Mouse (Mus musculus) embryonic fibroblast, embryonic 13.5 days (primary cell): ENCODE results near the gene Lamc3. TPM values are rescaled to one million over a fixed set of nuclear protein-coding genes. Genes with fewer than 3 reads are reported as not detected.

Experiments
- H3K27ac ChIP-seq: 2 replicates; pipeline ENCODE4 v1.5.1; 2012; ENCODE audit warnings: low read length, control low read depth, inconsistent platforms; ENCODE audit not compliant: insufficient read depth
- H3K4me1 ChIP-seq: 2 replicates; pipeline ENCODE4 v1.6.1; 2011; ENCODE audit warnings: low read length; ENCODE audit not compliant: control insufficient read depth, insufficient read depth
- H3K4me3 ChIP-seq: 2 replicates; pipeline ENCODE4 v1.5.1; 2011; ENCODE audit warnings: mild to moderate bottlenecking, control low read depth, low read length; ENCODE audit not compliant: insufficient read depth
- CTCF ChIP-seq: IDR thresholded peaks from 2 replicates; pipeline ENCODE4 v1.5.1; 2011; ENCODE audit warnings: mild to moderate bottlenecking, control low read depth, low read length, moderate library complexity, borderline replicate concordance; ENCODE audit not compliant: insufficient read depth
- POLR2A ChIP-seq: IDR thresholded peaks from 2 replicates; pipeline ENCODE4 v1.6.1; 2011; ENCODE audit warnings: low read depth, mild to moderate bottlenecking, control low read depth, low read length, moderate library complexity
- polyA plus RNA-seq: library from polyadenylated mRNA; stranded (reverse); fragments of >200 nt; gene quantifications from 2 replicates; pipeline ENCODE4 v1.2.4, GENCODE M21; 2011; ENCODE audit warnings: low read depth; ENCODE audit not compliant: missing spikeins, insufficient read length

The Lamc3 gene
- polyA plus RNA-seq: 0.09 and 0.37 TPM in 2 replicates

DNA sequence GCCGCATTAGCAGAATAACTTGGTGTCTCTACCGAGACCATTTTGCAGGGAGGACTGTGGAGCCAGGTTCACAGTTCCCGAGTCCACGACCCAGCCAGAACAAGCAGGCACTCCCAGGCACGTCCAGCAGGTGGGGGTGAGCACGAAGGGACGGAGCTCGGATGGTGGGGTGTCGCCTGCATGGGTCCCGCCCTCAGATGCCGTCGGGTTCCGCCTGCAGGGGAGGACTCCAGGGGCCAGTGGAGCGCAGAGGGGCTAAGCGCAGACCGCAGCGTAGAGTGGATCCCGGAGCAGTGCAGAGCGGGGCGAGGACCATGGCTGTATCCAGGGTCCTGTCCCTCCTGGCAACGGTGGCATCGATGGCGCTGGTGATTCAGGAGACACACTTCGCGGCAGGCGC, at the start of gene Lamc3:
Lamc3 (plus strand) TSS at position 262 of the 400 bp plus-strand sequence.
- Histone ChIP-seq H3K27ac (no peak within 1 kb of the TSS), H3K4me1 (no peaks in the 10 kb centered on the region), H3K4me3 (no peak within 1 kb of the TSS)
- peak; percentile 82; the same call in 1 of the 2 replicates for TF ChIP-seq CTCF
- no peak for TF ChIP-seq POLR2A

DNA sequence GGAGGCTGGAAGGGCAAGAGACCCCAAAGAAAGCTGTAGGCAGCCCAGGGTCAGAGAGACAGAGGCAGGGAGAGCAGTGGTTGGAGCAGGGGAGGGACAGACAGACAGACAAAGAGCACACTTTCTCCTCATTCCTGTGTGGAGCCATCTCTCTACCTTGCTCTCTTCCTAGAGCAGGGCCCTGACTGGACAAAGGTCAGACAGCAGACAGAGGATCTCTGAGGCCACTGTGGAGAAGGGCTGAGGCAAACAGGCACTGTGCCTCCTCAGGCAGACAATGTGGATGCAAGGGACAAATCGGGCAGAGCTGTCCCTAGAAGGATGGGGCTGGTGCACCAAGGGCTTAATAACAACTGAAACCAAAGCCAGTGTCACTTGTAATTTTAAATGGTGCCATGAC, 48.2 kb upstream of the Lamc3 start:
- Histone ChIP-seq H3K27ac (no peak overlapping the region), H3K4me3 (no peak overlapping the region), H3K4me1 (no peaks in the 10 kb centered on the region)
- TF ChIP-seq CTCF (no peak), POLR2A (no peak)

DNA sequence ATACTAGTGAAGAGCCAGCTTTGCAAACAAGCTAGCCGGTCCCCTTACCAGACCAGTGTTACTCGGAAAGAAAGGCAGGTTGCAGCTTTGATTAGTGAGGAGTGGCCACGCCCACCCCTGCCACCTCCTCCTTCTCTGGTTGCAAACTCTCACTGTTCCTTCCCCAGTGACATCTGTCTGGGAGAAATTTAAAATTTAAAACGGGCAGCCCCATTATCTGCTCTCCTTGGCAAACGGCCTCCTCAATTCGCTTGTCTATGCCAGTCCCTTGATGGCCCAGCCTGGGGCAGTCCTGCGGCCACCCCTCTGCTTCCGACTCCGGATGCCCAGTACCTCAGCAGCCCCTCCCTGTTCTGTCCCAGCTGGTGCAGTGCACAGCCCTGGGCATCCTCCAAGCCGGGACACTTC, 42.4 kb upstream of the Lamc3 start:
- no peak for TF ChIP-seq POLR2A
- TF ChIP-seq CTCF: no peak
- H3K27ac ChIP-seq: no peak overlapping the region
- H3K4me3 ChIP-seq: no peak overlapping the region
- H3K4me1 ChIP-seq: no peaks in the 10 kb centered on the region

DNA sequence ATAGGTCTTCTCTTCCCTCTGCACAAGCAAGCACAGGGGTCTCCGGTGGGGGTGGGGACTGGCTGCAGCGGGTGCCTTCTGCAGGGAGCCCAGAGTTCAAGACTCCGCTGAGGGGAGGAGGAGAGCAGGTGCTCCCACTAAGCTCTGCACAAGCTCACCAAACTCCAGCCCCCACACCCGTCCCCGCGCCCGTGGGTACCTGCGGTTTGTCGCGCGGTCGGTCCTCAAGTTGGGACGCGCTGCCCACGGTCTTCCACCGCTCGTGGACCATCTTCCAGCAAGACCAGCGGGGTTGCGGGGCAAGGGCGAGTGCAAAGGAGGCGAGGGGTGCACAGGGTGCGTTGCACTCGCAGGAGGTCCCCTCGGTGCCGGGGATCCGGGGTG, 41.6 kb upstream of the Lamc3 start:
- Histone ChIP-seq H3K4me3 (peak overlapping the region; percentile 34; the same call in 1 of the 2 replicates), H3K27ac (no peak overlapping the region), H3K4me1 (no peaks in the 10 kb centered on the region)
- TF ChIP-seq POLR2A (no peak), CTCF (no peak)

DNA sequence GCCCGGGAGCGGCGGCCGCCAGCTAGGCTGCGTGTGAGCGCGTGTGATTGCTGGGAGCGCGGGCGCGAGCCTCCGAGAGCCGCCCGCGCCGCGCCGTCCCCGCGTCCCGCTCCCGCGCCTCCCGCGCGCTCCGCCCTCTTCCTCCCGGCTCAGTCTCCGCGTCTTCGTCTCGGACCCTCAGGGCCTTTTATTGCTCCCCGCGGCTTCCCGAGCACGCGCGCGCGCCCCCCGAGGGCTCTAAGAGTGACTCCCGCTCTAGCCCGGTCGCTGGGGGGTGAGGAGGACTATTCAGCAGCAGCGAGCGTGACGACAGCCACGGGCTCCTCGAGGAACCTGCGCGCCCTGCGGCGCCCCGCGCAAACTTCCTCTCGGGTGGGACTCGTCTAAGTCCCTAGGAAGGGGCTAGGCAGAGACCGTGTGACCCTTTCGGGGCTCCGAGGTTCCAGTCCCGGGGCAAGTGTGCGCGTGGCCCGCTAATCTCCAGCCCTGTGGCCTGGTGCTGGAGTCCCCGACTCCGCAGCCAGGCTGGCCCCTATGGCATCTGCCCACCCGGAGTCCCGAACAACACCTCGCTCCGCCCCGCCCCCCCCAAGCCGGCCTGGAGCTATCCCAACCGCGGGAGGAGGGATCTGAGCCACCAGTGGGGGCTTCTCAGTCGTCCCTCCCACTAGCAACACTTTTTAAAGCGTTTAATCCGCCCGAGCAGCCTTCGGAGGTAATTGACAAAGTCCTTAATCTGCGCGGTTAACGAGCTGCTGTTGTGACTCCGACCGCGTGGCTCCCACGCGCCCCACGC, 41.0 kb upstream of the Lamc3 start, which contains the start of gene Fibcd1:
Fibcd1 (minus strand) TSS at position 110 of the 796 bp plus-strand sequence.
- Histone ChIP-seq H3K4me3 (peak within 1 kb of the TSS; percentile 34), H3K27ac (no peak within 1 kb of the TSS), H3K4me1 (no peaks in the 10 kb centered on the region)
- no peak for TF ChIP-seq POLR2A
- TF ChIP-seq CTCF: no peak

DNA sequence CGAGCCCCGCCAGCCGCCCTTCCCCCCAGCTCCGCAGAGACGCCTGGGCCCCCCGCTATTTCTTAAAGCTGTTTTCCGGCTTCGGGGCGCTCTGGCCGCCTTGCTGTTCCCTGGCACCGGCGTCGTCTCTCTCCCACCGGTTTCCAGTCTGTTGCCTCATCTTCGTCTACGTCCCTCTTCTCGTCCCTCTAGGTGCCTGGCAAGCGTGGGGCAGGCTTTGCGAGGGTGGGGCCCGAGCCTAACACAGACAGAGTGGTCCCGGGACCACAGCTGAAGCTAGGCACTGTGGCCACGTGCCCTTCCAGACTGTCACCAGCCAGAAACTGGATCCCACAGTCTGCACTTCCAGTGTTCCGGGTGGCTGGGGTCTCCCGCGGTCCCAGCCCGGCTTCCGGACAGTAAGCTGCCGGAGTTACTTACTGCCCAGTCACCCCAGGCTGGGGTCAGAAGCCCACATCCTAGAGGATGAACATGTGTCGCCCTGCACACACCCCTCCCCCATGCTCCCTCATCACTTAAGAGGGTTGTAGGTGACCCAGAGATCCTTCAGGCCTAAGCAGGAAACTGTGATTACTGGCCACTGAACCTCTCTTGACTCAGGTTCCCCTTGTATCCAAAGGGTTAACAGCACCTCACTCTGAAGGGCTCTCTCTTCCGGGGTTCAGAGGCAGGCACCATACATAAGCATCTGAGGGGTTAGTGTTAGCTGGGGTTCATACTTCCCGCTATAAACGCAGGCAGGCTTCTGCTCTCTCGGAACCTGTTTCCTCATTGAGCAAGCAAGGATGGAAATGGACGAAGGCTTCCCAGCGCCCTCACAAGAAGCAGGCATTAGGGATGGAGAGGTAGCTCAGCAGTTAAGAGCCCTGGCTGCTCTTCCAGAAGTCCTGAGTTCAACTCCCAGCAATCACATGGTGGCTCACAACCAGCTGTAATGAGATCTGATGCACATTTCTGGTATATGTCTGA, 40.1 kb upstream of the Lamc3 start:
- TF ChIP-seq POLR2A: no peak
- TF ChIP-seq CTCF: no peak
- Histone ChIP-seq H3K4me1 (no peaks in the 10 kb centered on the region), H3K4me3 (no peak overlapping the region), H3K27ac (no peak overlapping the region)

DNA sequence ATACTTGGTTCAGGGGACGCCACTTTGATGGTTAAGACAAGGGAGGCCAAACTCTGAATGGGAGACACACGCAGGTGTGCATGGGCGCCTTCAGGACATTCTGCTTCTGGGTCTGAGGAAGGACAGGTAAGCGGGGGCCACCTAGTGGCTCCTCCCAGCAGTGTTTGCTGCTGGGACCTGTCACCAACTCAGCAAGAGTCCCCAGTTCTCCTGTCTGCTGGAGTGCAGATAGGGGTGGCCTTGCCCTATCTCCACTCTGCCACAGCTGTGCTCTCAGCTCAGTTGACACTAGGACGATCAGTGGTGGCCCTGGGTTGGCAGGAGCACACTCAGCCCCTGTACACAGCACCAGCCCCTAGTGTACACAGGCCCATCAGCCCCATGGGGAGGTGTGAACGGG, 39.2 kb upstream of the Lamc3 start:
- TF ChIP-seq CTCF (0 out of 2 replicates have a peak, but pooled peaks have one; percentile 18), POLR2A (no peak)
- no peaks in the 10 kb centered on the region for H3K4me1 ChIP-seq
- H3K4me3 ChIP-seq: no peak overlapping the region
- no peak overlapping the region for H3K27ac ChIP-seq

DNA sequence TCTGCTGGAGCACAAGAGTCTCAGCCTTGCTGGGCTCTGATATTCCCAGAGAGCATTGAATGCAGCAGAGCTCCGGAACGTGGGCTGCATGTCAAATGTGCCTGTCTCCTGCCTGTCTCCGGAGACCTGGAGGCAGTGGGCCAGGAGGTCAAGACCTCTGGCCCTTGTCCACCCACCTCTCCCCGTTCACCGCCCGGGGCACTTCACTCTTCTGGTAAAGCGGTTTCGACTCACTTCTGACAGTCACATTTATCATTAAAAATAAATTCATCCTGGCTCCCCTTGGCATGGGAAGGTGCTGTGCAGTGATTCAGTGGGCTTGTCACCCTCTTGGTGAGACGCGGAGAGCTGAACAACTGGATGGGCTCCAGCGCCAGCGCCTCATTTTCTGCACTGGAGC, 37.0 kb upstream of the Lamc3 start:
- no peak overlapping the region for H3K27ac ChIP-seq
- H3K4me3 ChIP-seq: no peak overlapping the region
- no peaks in the 10 kb centered on the region for H3K4me1 ChIP-seq
- TF ChIP-seq CTCF: no peak

DNA sequence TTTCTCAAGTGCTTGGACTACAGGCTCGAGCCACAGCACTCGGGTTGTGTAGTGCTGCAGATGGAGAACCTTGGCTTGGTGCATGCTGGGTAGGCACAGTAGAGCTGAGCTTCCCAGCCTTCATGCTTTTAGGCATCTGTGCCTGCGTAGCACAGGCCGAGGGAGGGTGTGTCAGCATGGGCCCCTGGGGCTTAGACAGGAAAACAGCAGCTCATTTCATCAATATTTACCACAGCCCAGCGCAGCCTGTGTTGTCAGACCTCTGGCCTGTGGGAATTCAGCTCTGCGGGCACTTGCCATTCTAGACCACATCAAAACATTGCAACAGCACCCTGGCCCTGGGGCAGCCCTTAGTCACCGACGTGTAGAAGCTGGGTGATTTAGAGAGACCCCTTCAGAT, 31.1 kb upstream of the Lamc3 start:
- Histone ChIP-seq H3K4me1 (no peaks in the 10 kb centered on the region), H3K27ac (no peak overlapping the region), H3K4me3 (no peak overlapping the region)
- TF ChIP-seq POLR2A: no peak
- no peak for TF ChIP-seq CTCF
